Mouse (Mus musculus): ENCODE results near the gene Dlx6.

Gene Dlx6

GRCm38 (mm10) chr6:6877346-6877910 is 14.3 kb downstream of the Dlx6 start:
- no peak for DNase-seq (ENCODE audit: extremely low read depth, low read depth)

DNA sequence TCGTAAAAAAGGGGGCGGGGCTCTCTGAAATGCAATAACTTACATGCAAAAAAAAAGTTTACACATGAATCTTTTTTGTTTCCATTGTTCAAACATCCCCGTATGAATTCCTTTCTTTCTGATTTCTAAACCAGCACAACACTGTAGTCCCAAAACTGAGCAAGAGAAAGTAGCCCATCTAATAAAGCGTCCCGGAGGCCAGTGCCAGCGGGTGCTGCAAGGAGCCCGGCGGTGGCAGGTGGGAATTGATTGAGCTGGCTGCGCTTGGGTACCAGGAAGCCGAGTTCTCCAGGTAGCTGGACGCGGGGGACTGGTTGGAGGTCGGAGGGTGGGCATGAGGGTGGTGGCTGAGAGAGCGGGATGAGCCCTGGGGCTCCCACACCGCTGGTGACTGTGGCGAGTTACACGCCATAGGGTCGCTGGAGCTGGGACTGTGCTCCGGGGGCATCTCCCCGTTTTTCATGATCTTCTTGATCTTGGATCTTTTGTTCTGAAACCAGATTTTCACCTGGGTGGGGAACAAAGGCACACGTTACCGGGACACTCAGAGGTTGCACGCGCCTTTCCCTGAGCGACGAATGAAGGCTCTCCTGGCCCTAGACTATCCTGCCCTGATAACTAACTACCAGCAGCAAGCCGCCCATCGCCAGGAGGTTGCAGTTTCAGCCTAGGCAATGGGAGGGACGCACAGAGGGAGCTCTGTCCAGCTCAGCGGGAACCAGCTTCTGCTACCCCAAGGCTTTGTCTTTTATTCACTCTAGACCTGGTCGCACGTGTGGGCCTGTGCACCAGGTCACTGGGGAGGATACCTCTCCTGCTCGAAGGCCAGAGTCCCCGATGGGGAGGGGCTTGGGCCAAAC is 15.1 kb downstream of the Dlx6 start:
- DNase-seq (ENCODE audit: extremely low read depth, low read depth), result no peak

GRCm38 (mm10) chr6:6878841-6879291 is 15.7 kb downstream of the Dlx6 start:
- DNase-seq (ENCODE audit: extremely low read depth, low read depth), result no peak

DNA sequence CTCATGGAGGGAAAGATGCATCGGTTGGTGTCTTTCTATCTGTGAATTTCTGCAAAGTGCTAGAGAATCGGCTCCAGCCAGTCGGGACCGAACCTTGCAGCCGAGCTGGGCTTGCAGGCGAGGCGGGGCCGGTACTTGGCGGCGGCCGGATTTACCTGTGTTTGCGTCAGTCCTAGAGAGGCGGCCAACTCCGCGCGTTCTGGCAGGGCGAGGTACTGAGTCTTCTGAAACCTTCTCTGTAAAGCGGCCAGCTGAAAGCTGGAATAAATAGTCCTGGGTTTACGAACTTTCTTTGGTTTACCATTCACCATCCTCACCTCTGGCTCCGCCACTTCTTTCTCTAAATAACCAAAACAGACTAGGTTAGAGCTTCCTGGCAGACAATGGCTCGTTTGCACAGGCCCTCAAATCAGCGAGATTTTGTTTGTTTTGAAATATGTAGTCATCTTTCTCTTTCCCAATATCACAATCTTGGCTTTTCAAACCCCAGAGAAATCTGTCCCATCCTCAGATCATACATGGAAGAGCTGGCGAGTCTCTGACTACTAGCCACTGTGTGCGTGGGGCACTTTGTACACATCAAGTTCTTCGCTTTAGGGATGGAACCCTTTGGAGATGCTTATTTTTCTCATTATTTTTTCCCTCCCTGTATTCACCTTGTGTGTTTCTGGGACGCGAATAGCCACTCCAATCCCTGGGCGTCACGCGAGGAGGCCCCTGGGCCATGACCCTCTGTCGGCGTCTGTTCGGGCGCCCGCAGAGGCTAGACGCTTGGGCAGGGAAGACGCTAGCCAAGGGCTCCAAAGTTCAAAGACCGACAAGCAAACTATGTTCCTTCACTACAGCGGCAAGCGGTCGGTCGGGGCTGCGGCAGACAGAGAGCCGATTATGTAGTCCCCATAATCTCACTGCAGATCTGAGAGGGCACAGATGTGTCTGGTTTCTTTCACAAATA is 16.5 kb downstream of the Dlx6 start:
- no peak for DNase-seq (ENCODE audit: extremely low read depth, low read depth)

DNA sequence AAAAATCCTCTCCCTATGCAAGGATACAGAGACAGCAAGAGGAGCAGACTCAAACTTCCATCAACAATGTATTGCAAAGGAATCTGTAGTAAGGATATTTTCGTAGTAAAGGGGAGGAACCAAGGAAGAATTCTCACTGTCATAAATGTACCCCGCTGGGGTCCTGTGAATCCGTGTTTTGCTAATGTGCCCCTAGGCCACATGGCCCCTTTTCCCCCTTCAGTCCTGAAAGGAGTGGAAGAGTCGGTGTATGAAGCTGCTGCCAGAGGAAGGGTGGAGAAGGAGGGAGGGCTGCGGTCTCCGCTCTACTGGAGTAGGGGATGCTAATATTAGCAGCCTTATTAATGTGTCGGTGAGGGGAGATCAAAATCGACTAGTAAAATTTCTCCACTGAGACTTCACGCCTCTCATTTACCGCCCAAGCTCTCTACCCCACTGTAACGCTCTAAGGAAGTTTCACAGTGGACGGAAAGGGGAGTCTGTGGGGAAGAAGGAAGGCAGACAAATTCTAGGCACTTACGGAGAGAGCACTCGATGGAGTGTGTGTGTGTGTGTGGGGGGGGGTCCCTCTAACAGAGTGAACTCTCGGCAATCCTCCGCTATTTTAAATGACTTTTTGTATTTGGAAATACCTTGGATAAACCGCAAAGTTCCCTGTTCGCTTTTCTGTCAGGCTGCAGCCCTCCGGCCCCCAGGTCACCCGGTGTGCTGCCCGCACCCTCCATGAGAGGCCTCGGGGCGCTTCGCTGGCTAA is 17.4 kb downstream of the Dlx6 start:
- DNase-seq (ENCODE audit: extremely low read depth, low read depth), result no peak

DNA sequence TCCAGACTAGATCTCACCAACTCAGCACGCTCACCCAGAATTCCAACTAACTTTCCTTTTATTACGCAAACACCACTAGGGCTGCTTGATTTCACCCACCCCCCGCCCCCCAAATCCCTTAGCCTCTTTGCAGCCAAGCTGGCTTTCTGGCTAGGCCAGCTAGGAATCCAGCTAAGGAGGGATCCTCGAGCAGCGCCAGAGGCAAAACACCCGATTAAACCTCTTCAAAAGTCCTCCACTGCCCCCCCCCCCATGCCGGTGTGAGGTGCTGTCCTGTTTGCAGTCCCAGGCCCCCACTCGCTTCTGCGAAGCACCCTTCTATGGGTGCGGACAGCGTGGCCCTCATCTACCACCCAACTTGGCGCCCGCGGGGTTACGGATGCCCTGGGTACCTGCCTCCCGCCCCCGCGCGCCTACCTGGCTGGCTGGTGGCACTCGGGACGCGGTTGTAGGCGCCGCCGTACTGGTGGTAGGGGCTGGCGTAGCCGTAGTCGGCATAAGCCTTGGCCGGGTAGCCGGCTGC is 18.0 kb downstream of the Dlx6 start:
- no peak for DNase-seq (ENCODE audit: extremely low read depth, low read depth)

- no peak for DNase-seq (ENCODE audit: extremely low read depth, low read depth)
Measured at GRCm38 (mm10) chr6:6881638-6882190, 18.6 kb downstream of the Dlx6 start, which contains the start of gene Dlx5. Dlx5 (minus strand) TSS chr6:6882085.

DNA sequence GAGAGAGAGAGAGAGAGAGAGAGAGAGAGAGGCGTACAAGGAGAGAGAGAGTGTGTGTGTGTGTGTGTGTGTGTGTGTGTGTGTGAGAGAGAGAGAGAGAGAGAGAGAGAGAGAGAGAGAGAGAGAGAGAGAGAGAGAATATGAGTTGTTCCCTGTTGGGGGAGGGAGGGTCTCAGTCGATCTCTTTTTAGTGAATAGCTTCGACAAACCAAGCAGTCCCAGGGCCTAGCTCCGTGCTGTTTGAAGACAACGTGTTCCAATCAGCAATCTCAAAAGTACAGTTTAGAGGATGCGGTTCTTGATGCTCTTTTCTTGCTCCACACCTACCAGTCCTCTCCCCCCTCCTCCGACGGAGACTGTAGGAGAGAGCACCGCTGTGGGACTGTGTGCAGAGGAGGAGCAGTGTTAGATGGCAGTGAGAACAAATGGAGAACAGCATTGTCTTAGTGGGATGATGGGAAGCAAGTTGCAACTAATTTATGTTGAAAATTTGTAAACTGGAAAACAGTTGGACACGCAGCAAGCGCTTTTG is 19.2 kb downstream of the Dlx6 start:
- no peak for DNase-seq (ENCODE audit: extremely low read depth, low read depth)

- no peak for DNase-seq (ENCODE audit: extremely low read depth, low read depth)
Measured at GRCm38 (mm10) chr6:6884897-6885296, 21.8 kb downstream of the Dlx6 start.

DNA sequence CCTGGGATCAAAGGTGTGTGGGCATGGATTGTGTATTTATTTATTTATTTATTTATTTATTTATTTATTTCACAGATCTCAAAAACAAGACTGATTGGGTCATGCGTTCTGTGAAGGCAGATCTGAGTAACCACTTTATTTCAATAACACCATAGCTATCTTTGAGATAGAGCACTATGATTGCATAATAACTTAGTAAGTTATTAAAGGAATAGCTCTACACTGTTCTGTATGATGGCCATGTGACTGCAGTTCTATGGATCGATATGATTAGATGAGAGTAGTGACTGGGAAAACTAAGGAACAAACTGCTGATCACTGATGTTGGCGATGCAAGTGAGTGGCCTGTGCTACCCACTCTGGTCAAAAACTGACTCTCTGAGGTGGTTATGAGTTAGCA is 23.1 kb downstream of the Dlx6 start:
- no peak for DNase-seq (ENCODE audit: extremely low read depth, low read depth)

DNA sequence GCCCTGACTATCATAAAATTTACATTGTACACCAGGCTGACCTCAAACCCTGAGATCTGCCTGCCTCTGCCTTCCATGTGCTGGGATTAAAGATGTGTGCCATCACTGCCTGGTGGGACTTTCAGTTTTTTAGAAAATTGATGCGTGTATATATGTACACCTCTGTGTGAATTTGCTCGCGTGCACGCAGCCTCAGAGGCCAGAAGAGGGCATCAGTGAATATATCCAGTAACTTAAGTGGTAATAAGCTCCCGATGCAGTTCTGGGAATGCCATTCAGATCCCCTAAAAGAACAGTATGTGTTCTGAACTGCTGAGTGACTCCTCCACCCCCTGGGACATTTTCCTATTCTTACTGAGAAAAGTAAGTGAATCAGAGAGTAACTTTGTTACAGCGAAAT is 26.9 kb downstream of the Dlx6 start:
- no peak for DNase-seq (ENCODE audit: extremely low read depth, low read depth)

DNA sequence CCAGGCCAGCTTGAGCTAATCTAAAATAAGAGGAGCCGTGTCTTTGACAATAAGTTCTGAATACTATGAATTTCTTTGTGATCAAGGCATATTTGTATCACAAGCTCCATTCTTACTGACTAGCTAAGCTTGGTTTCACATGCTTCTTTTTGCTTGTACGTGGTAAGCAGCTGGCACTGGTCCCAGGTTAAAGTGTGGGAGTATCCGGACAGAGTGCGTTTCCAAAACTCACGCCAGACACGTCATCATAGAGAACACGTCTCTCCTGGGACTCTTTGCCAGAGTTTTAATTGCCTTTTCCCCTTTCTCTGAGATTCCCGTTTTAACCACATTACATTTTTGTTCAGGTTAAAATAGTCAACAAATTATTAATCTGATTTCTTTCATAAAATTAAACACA is 46.5 kb downstream of the Dlx6 start:
- no peak for DNase-seq (ENCODE audit: extremely low read depth, low read depth)

- no peak for DNase-seq (ENCODE audit: extremely low read depth, low read depth)
Measured at GRCm38 (mm10) chr6:6914304-6914703, 51.2 kb downstream of the Dlx6 start.

GRCm38 (mm10) chr6:6914849-6915525 is 51.9 kb downstream of the Dlx6 start:
- peak; percentile 30 for DNase-seq (ENCODE audit: extremely low read depth, low read depth)

- peak; percentile 38 for DNase-seq (ENCODE audit: extremely low read depth, low read depth)
Measured at GRCm38 (mm10) chr6:6915526-6915915, 52.4 kb downstream of the Dlx6 start.

DNA sequence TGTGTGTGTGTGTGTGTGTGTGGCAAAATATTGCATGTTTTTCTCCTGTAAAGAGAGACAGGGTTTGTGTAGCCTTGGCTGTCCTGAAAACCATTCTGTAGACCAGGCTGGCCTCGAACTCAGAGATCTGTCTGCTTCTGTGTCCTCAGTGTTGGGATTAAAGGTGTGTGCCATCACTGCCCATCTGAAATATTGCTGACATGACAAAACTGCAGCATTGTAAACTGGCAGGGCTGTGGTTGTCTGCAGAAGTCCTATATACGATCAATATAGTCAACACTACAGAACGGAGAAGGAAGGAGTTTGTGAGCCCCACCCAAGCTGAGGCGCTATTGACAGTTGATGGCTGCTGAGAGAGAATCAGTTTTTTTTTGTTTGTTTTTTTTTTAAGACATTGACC is 54.2 kb downstream of the Dlx6 start:
- no peak for DNase-seq (ENCODE audit: extremely low read depth, low read depth)
